Mouse (Mus musculus) heart, postnatal 0 days (tissue): ENCODE data around the gene Olfr91.

Experiments
- CTCF ChIP-seq: IDR thresholded peaks from 2 replicates; pipeline ENCODE4 v1.5.1; 2016; ENCODE audit warnings: antibody characterized with exemption, control low read depth, low read depth
- EP300 ChIP-seq: IDR thresholded peaks from 2 replicates; pipeline ENCODE4 v1.6.1; 2016; ENCODE audit warnings: antibody characterized with exemption, low read depth

- TF ChIP-seq CTCF (no peak), EP300 (no peak)
Measured at GRCm38 (mm10) chr17:37092198-37092597, 5.9 kb downstream of the Olfr91 start.
